7 mouse cellular contexts compared by ENCODE assay signal in genomic region chr10:80153713-80154112, GRCm38 (mm10). TPM values are rescaled to one million over a fixed set of nuclear protein-coding genes. Genes with fewer than 3 reads are reported as not detected.
DNase-seq lines count a peak whose midpoint lies in the region; ATAC-seq and TF ChIP-seq lines count a peak whose summit lies in the region.

No protein-coding gene starts in this region.

- peak overlapping the region; percentile 96 for H3K27ac ChIP-seq in CH12.LX (ENCODE audit: insufficient read depth, low read depth)
- peak overlapping the region; percentile 25; the same call in 1 of the 2 replicates for H3K27ac ChIP-seq in embryonic facial prominence, embryonic 14.5 days (replicated peaks; ENCODE audit: low read depth, low read length)
- peak overlapping the region; percentile 96 for H3K27ac ChIP-seq in liver, embryonic 15.5 days (replicated peaks)

- TF ChIP-seq RAD21 in CH12.LX (IDR thresholded peaks at IDR 0.05; ENCODE audit: low read depth, low read length): no peak

- dilution Hi-C loops in CH12.LX (cut with MboI; ENCODE audit: extremely low pct_ligation_motif_present, extremely low pct_unique_long_range_greater_than_20kb, low sequenced_read_pairs): no loop called here

- no peak for TF ChIP-seq POLR2A in CH12.LX (IDR thresholded peaks at IDR 0.05; ENCODE audit: low read depth, low read length)

- no peak overlapping the region for H3K4me2 ChIP-seq in CH12.LX (ENCODE audit: insufficient read depth, low read depth, poor library complexity, severe bottlenecking)
- peak overlapping the region; percentile 93; the same call in 1 of the 2 replicates for H3K4me2 ChIP-seq in embryonic facial prominence, embryonic 14.5 days (ENCODE audit: low read depth, low read length)
- H3K4me2 ChIP-seq in liver, embryonic 15.5 days: peak overlapping the region; percentile 96

- H3K36me3 ChIP-seq in CH12.LX (replicated peaks in 1 of 2; ENCODE audit: control insufficient read depth in 1 of 2, insufficient read depth in 1 of 2, low read length in 1 of 2): peaks cover 40 to 51% of the 10 kb centered on the region in 2 experiments
- H3K36me3 ChIP-seq in embryonic facial prominence, embryonic 14.5 days (ENCODE audit: control insufficient read depth, insufficient read depth, low read length): peaks cover 75% of the 10 kb centered on the region
- H3K36me3 ChIP-seq in liver, embryonic 15.5 days (replicated peaks): peaks cover 73% of the 10 kb centered on the region

- H3K9ac ChIP-seq in CH12.LX (ENCODE audit: insufficient read depth, low read depth): 0 out of 2 replicates have a peak overlapping the region, but pooled peaks have one; percentile 40
- H3K9ac ChIP-seq in embryonic facial prominence, embryonic 14.5 days (ENCODE audit: low read depth, low read length): peak overlapping the region; percentile 11; the same call in 1 of the 2 replicates
- no peak overlapping the region for H3K9ac ChIP-seq in liver, embryonic 15.5 days

- no peaks in the 10 kb centered on the region for H3K9me3 ChIP-seq in CH12.LX (replicated peaks; ENCODE audit: low read length)
- H3K9me3 ChIP-seq in embryonic facial prominence, embryonic 14.5 days (ENCODE audit: control insufficient read depth, low read length): no peaks in the 10 kb centered on the region
- H3K9me3 ChIP-seq in liver, embryonic 15.5 days (replicated peaks): no peaks in the 10 kb centered on the region

- no peak for TF ChIP-seq EP300 in CH12.LX (IDR thresholded peaks at IDR 0.05; ENCODE audit: low read length)

- no peak for ATAC-seq in embryonic facial prominence, embryonic 14.5 days (ENCODE audit: low read depth)
- ATAC-seq in liver, embryonic 15.5 days (ENCODE audit: insufficient read depth): no peak

- H3K79me2 ChIP-seq in CH12.LX (replicated peaks; ENCODE audit: control insufficient read depth, extremely low read depth, insufficient read depth, poor library complexity, severe bottlenecking): peaks cover 15% of the 10 kb centered on the region

- no peak for DNase-seq in CH12.LX (ENCODE audit: extremely low read depth)
- no peak for DNase-seq in embryonic facial prominence, embryonic 14.5 days (ENCODE audit: low spot score)
- DNase-seq in kidney, adult 11 months: peak; percentile 71
- no peak for DNase-seq in left cerebral cortex, adult 11 months (ENCODE audit: low spot score)
- no peak for DNase-seq in layer of hippocampus, postnatal 25 days (ENCODE audit: extremely low spot score in 1 of 2, low spot score in 1 of 2)
- DNase-seq in adrenal gland, postnatal 14 days: no peak

- in situ Hi-C loops in CH12.LX (cut with MboI; ENCODE audit: low pct_ligation_motif_present, low pct_unique_long_range_greater_than_20kb, low sequenced_read_pairs): no loop called here

- H3K4me1 ChIP-seq in CH12.LX (ENCODE audit: control insufficient read depth in 1 of 2, insufficient read depth in 2 of 2): peaks cover 16 to 54% of the 10 kb centered on the region in 2 experiments
- peaks cover 28% of the 10 kb centered on the region for H3K4me1 ChIP-seq in embryonic facial prominence, embryonic 14.5 days (ENCODE audit: control insufficient read depth, insufficient read depth, low read length)
- H3K4me1 ChIP-seq in liver, embryonic 15.5 days (replicated peaks): peaks cover 91% of the 10 kb centered on the region

- 82% methylated on average over 17 of the region's 19 CpGs for WGBS in embryonic facial prominence, embryonic 14.5 days
- WGBS in liver, embryonic 15.5 days (ENCODE audit: insufficient replicate concordance): 80% methylated on average over 19 of the region's 19 CpGs

- no peaks in the 10 kb centered on the region for H3K27me3 ChIP-seq in CH12.LX (replicated peaks)
- H3K27me3 ChIP-seq in embryonic facial prominence, embryonic 14.5 days (replicated peaks; ENCODE audit: control insufficient read depth, insufficient read depth, low read length): no peaks in the 10 kb centered on the region
- no peaks in the 10 kb centered on the region for H3K27me3 ChIP-seq in liver, embryonic 15.5 days

- no peak for TF ChIP-seq CTCF in CH12.LX (conservative IDR thresholded peaks at IDR 0.05 in 1 of 2, IDR thresholded peaks at IDR 0.05 in 1 of 2; ENCODE audit: low read depth in 2 of 2, low read length in 2 of 2)

- no peak overlapping the region for H3K4me3 ChIP-seq in CH12.LX (replicated peaks in 1 of 3; ENCODE audit: low read depth in 2 of 3, low read length in 2 of 3, poor library complexity in 1 of 3)
- peak overlapping the region; percentile 14; the same call in 1 of the 2 replicates for H3K4me3 ChIP-seq in embryonic facial prominence, embryonic 14.5 days (ENCODE audit: low read depth, low read length)
- H3K4me3 ChIP-seq in liver, embryonic 15.5 days (replicated peaks): peak overlapping the region; percentile 14; the same call in 1 of the 2 replicates

TF ChIP-seq in CH12.LX, 34 proteins besides CTCF, POLR2A, EP300 and RAD21:
- TF ChIP-seq MAZ (IDR thresholded peaks at IDR 0.05; ENCODE audit: low read depth, low read length): no peak
- TF ChIP-seq TCF12 (IDR thresholded peaks at IDR 0.05; ENCODE audit: low read depth, low read length): no peak
- no peak for TF ChIP-seq MEF2A (IDR thresholded peaks at IDR 0.05; ENCODE audit: borderline replicate concordance, low read depth, low read length)
- no peak for TF ChIP-seq TBP (conservative IDR thresholded peaks at IDR 0.05; ENCODE audit: low read depth, low read length)
- TF ChIP-seq CHD2 (IDR thresholded peaks at IDR 0.05; ENCODE audit: low read length): no peak
- TF ChIP-seq E2F4 (IDR thresholded peaks at IDR 0.05; ENCODE audit: insufficient replicate concordance, low read depth, low read length): no peak

RNA-seq across cellular contexts. Expression of gene Midn, which starts 5.6 kb away (rescaled TPM):
- total RNA-seq in CH12.LX (2012; rRNA removed): 11.6 and 16.2 TPM in 2 replicates
- 3.9 and 4.7 TPM in 2 replicates for total RNA-seq in CH12.LX (2014; rRNA removed)
- 25.2 and 33.2 TPM in 2 replicates for polyA plus RNA-seq in CH12.LX (2012; ENCODE audit: insufficient read length, low read depth)
- 34.2 and 37.0 TPM in 2 replicates for polyA plus RNA-seq in embryonic facial prominence, embryonic 14.5 days (2014; fragmentation: Nextera tagmentation; extraction: Ambion mirVana)
- polyA plus RNA-seq in liver, embryonic 15.5 days (2015; fragmentation: Nextera tagmentation; extraction: Ambion mirVana): 2.9 and 3.1 TPM in 2 replicates
- total RNA-seq in layer of hippocampus, postnatal 25 days (2021): 10 to 100 TPM; 61.4 to 82.4 TPM
- total RNA-seq in adrenal gland, postnatal 14 days (2021): 114 and 140 TPM in 2 replicates

RNA-seq across cellular contexts. Expression of gene Cirbp, which starts 12.1 kb away (rescaled TPM):
- total RNA-seq in CH12.LX (2012; rRNA removed) (28.3 and 34.4 TPM in 2 replicates), CH12.LX (2014; rRNA removed) (27.0 and 31.9 TPM in 2 replicates)
- 40.2 and 45.9 TPM in 2 replicates for polyA plus RNA-seq in CH12.LX (2012; ENCODE audit: insufficient read length, low read depth)
- 59.7 and 88.3 TPM in 2 replicates for polyA plus RNA-seq in embryonic facial prominence, embryonic 14.5 days (2014; fragmentation: Nextera tagmentation; extraction: Ambion mirVana)
- polyA plus RNA-seq in liver, embryonic 15.5 days (2015; fragmentation: Nextera tagmentation; extraction: Ambion mirVana): 13.1 and 17.0 TPM in 2 replicates
- 10 to 100 TPM; 69.5 to 97.5 TPM for total RNA-seq in layer of hippocampus, postnatal 25 days (2021)
- 67.6 and 106 TPM in 2 replicates for total RNA-seq in adrenal gland, postnatal 14 days (2021)

RNA-seq across cellular contexts. Expression of gene Cbarp, which starts 13.1 kb away (rescaled TPM):
- 2.3 and 2.6 TPM in 2 replicates for total RNA-seq in CH12.LX (2012; rRNA removed)
- 0.09 and 0.19 TPM in 2 replicates for total RNA-seq in CH12.LX (2014; rRNA removed)
- polyA plus RNA-seq in CH12.LX (2012; ENCODE audit: insufficient read length, low read depth): 1.7 and 2.4 TPM in 2 replicates
- 7.3 and 9.0 TPM in 2 replicates for polyA plus RNA-seq in embryonic facial prominence, embryonic 14.5 days (2014; fragmentation: Nextera tagmentation; extraction: Ambion mirVana)
- polyA plus RNA-seq in liver, embryonic 15.5 days (2015; fragmentation: Nextera tagmentation; extraction: Ambion mirVana): 0.35 and 0.51 TPM in 2 replicates
- total RNA-seq in layer of hippocampus, postnatal 25 days (2021): 100 to 1,000 TPM; 399 to 401 TPM
- 69.9 and 137 TPM in 2 replicates for total RNA-seq in adrenal gland, postnatal 14 days (2021)

RNA-seq across cellular contexts. Expression of gene Atp5d, which starts 15.3 kb away (rescaled TPM):
- 270 and 326 TPM in 2 replicates for total RNA-seq in CH12.LX (2012; rRNA removed)
- total RNA-seq in CH12.LX (2014; rRNA removed): 85.8 and 106 TPM in 2 replicates
- polyA plus RNA-seq in CH12.LX (2012; ENCODE audit: insufficient read length, low read depth): 306 and 352 TPM in 2 replicates
- polyA plus RNA-seq in embryonic facial prominence, embryonic 14.5 days (2014; fragmentation: Nextera tagmentation; extraction: Ambion mirVana): 474 and 475 TPM in 2 replicates
- polyA plus RNA-seq in liver, embryonic 15.5 days (2015; fragmentation: Nextera tagmentation; extraction: Ambion mirVana): 291 and 300 TPM in 2 replicates
- 100 to 1,000 TPM; 338 to 391 TPM for total RNA-seq in layer of hippocampus, postnatal 25 days (2021)
- 920 and 980 TPM in 2 replicates for total RNA-seq in adrenal gland, postnatal 14 days (2021)

RNA-seq across cellular contexts. Expression of gene 1600002K03Rik, which starts 19.0 kb away (rescaled TPM):
- total RNA-seq in CH12.LX (2012; rRNA removed) (30.5 and 37.7 TPM in 2 replicates), CH12.LX (2014; rRNA removed) (34.3 and 40.2 TPM in 2 replicates)
- polyA plus RNA-seq in CH12.LX (2012; ENCODE audit: insufficient read length, low read depth): 19.3 and 21.9 TPM in 2 replicates
- polyA plus RNA-seq in embryonic facial prominence, embryonic 14.5 days (2014; fragmentation: Nextera tagmentation; extraction: Ambion mirVana): 11.0 and 13.1 TPM in 2 replicates
- 8.9 and 10.1 TPM in 2 replicates for polyA plus RNA-seq in liver, embryonic 15.5 days (2015; fragmentation: Nextera tagmentation; extraction: Ambion mirVana)
- total RNA-seq in layer of hippocampus, postnatal 25 days (2021): 1 to 10 TPM; 5.8 to 6.2 TPM
- total RNA-seq in adrenal gland, postnatal 14 days (2021): 8.6 and 9.5 TPM in 2 replicates

Comparison
In these comparisons a context has a peak if more than half of its experiments do, and no peak if none do; other contexts are left out.
1. H3K27ac ChIP-seq: peak in every context shown above with its lines; median percentile 96 in CH12.LX; 96 in liver, embryonic 15.5 days; 25 in embryonic facial prominence, embryonic 14.5 days.
2. H3K4me3 ChIP-seq: peak in embryonic facial prominence, embryonic 14.5 days (single experiment) and liver, embryonic 15.5 days (single experiment); none in CH12.LX (0 of 3).
3. RNA of gene Cbarp, which starts 13.1 kb away (total RNA-seq): 399 to 401 TPM in layer of hippocampus, postnatal 25 days and 69.9 to 137 TPM in adrenal gland, postnatal 14 days; 0.09 to 2.6 TPM in CH12.LX; every median in the first group is over 10 times any median in the second.